Mouse (Mus musculus) bone marrow macrophage, adult 2 months (primary cell): ENCODE data around the gene Aqp7. TPM values are rescaled to one million over a fixed set of nuclear protein-coding genes. Genes with fewer than 3 reads are reported as not detected.

Experiments
- H3K27ac ChIP-seq: 2 replicates; pipeline ENCODE4 v1.5.1; 2012; ENCODE audit warnings: low read depth, low read length; ENCODE audit not compliant: insufficient read depth
- H3K4me1 ChIP-seq: 2 replicates; pipeline ENCODE4 v1.6.1; 2012; ENCODE audit warnings: low read length; ENCODE audit not compliant: control insufficient read depth, insufficient read depth
- H3K4me3 ChIP-seq: 2 replicates; pipeline ENCODE4 v1.5.1; 2012; ENCODE audit warnings: mild to moderate bottlenecking, low read length, moderate library complexity; ENCODE audit not compliant: insufficient read depth
- CTCF ChIP-seq: IDR thresholded peaks from 2 replicates; pipeline ENCODE4 v1.5.1; 2012; ENCODE audit warnings: low read depth, mild to moderate bottlenecking, low read length, moderate library complexity
- POLR2A ChIP-seq: IDR thresholded peaks from 2 replicates; pipeline ENCODE4 v1.6.1; 2012; ENCODE audit warnings: mild to moderate bottlenecking, low read depth, low read length, borderline replicate concordance
- polyA plus RNA-seq: library from polyadenylated mRNA; stranded (reverse); fragments of >200 nt; gene quantifications from 2 replicates; pipeline ENCODE4 v1.2.4, GENCODE M21; 2012; ENCODE audit not compliant: missing spikeins, insufficient read depth, insufficient read length

The Aqp7 gene
- not detected in 2 replicates for polyA plus RNA-seq

GRCm38 (mm10) chr4:41047524-41048271 is at the start of gene Aqp7:
TSS of gene Aqp7 (minus strand) at chr4:41048139.
- Histone ChIP-seq H3K27ac (no peak within 1 kb of the TSS), H3K4me1 (peaks cover 11% of the 10 kb centered on the region), H3K4me3 (no peak within 1 kb of the TSS)
- TF ChIP-seq CTCF (no peak), POLR2A (no peak)

- Histone ChIP-seq H3K4me3 (peak overlapping the region; percentile 4), H3K4me1 (no peaks in the 10 kb centered on the region), H3K27ac (no peak overlapping the region)
- TF ChIP-seq POLR2A (no peak), CTCF (no peak)
These were observed 49.4 kb upstream of the Aqp7 start for GRCm38 (mm10) chr4:41097381-41097780.

DNA sequence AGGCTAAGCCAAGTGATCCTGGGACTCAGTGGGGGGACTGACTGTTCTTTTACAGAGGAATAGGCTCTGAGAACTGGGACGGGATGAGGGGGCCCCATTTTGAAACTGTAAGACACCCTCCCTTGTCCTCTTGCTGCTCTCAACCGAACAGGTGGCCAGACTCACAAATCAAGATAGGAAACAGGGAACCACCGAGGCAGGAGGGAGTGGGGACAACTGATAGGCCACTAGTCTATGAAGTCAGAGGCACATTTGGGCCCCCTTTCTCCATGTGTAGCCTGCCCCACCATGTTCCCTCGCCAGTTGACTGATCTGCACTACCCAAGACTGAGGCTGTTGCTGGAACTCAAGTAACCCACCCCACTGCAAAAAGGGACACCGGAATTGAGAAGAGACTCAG is 48.9 kb upstream of the Aqp7 start:
- Histone ChIP-seq H3K4me1 (no peaks in the 10 kb centered on the region), H3K4me3 (no peak overlapping the region; the same call in 1 of the 2 replicates), H3K27ac (no peak overlapping the region)
- no peak for TF ChIP-seq CTCF
- no peak for TF ChIP-seq POLR2A

GRCm38 (mm10) chr4:41096169-41096568 is 48.2 kb upstream of the Aqp7 start:
- H3K4me3 ChIP-seq: no peak overlapping the region
- TF ChIP-seq CTCF (no peak), POLR2A (no peak)
- no peak overlapping the region for H3K27ac ChIP-seq
- no peaks in the 10 kb centered on the region for H3K4me1 ChIP-seq

DNA sequence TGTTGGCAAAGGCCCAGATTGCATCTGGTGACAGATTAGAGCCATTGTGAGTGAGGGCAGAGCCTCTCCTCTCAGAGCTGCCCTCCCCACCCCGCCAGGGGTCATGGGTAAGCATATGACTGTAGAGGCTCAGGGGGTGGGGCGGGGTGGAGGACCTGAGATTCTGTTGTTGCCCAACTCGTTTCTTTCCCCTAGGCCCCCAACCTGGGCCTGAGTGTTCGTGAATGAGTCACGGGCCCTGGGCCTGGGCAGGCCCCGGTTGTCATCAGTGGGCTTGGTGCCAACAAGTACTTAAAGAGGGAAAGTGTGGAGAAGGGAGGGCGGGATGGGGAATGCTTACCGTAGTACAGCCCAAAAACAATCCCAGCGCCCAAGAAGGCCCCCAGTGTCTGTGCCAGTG is 46.4 kb upstream of the Aqp7 start:
- no peaks in the 10 kb centered on the region for H3K4me1 ChIP-seq

DNA sequence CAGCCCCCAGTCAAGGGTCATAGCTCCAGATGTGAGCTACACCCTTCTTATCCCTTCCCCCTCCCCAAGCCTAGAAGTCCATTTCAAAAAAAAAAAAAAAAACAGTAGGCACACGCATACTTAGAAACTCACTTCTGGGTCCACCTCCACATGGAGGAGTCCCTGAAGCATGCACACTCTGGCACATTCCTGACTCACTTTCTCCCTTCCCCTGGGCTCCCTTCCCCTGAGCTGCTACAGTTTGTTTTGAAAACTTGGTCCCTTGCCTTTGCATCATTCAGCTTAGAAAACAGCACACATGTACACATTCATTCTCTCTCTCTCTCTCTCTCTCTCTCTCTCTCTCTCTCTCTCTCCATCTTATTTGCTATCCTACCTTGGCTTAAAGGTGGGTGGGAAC is 45.0 kb upstream of the Aqp7 start:
- TF ChIP-seq POLR2A (no peak), CTCF (no peak)
- Histone ChIP-seq H3K4me3 (no peak overlapping the region), H3K4me1 (no peaks in the 10 kb centered on the region), H3K27ac (no peak overlapping the region)

More for the DNA sequence above, 46.4 kb upstream of the Aqp7 start:
- no peak overlapping the region for H3K27ac ChIP-seq
- TF ChIP-seq POLR2A (no peak), CTCF (no peak)
- no peak overlapping the region for H3K4me3 ChIP-seq

- no peaks in the 10 kb centered on the region for H3K4me1 ChIP-seq
- H3K4me3 ChIP-seq: no peak overlapping the region
- no peak overlapping the region for H3K27ac ChIP-seq
- TF ChIP-seq POLR2A (no peak), CTCF (no peak)
These were observed 43.5 kb upstream of the Aqp7 start for GRCm38 (mm10) chr4:41091391-41091790.

- Histone ChIP-seq H3K4me3 (no peak overlapping the region), H3K4me1 (no peaks in the 10 kb centered on the region), H3K27ac (no peak overlapping the region)
- TF ChIP-seq CTCF (no peak), POLR2A (no peak)
These were observed 41.8 kb upstream of the Aqp7 start for GRCm38 (mm10) chr4:41089705-41090104.

- Histone ChIP-seq H3K4me1 (no peaks in the 10 kb centered on the region), H3K27ac (no peak overlapping the region), H3K4me3 (no peak overlapping the region)
- no peak for TF ChIP-seq CTCF
These were observed 41.2 kb upstream of the Aqp7 start for GRCm38 (mm10) chr4:41089189-41089588.

- Histone ChIP-seq H3K4me3 (no peak overlapping the region), H3K27ac (no peak overlapping the region), H3K4me1 (no peaks in the 10 kb centered on the region)
- TF ChIP-seq POLR2A (no peak), CTCF (no peak)
These were observed 39.7 kb upstream of the Aqp7 start for GRCm38 (mm10) chr4:41087459-41088298.
